Mouse (Mus musculus) kidney, postnatal 0 days (tissue): ENCODE results near the gene Nt5m. TPM values are rescaled to one million over a fixed set of nuclear protein-coding genes. Genes with fewer than 3 reads are reported as not detected.

Experiments
- ATAC-seq: fragments of 200-750 bp; cut with Nextera tagmentation; replicated peaks from 2 replicates; pipeline ENCODE4 v1.8.0; 2017; ENCODE audit warnings: low read depth, moderate number of reproducible peaks, moderate TSS enrichment, moderate library complexity; ENCODE audit not compliant: low FRiP score
- DNase-seq: peaks from one replicate; pipeline ENCODE4 v3.0.0-alpha.2; 2016; ENCODE audit warnings: low spot score
- H3K27ac ChIP-seq: fragments of 300-500 bp; sonication (generic); 2 replicates; pipeline ENCODE4 v1.5.1; 2014; ENCODE audit warnings: mild to moderate bottlenecking
- H3K27me3 ChIP-seq: fragments of 300-500 bp; sonication (generic); 2 replicates; pipeline ENCODE4 v1.6.1; 2014; ENCODE audit warnings: low read length, mixed read lengths; ENCODE audit not compliant: insufficient read depth
- H3K36me3 ChIP-seq: fragments of 300-500 bp; sonication (generic); 2 replicates; pipeline ENCODE4 v1.6.1; 2014; ENCODE audit warnings: low read length, mixed read lengths; ENCODE audit not compliant: insufficient read depth
- H3K4me1 ChIP-seq: fragments of 300-500 bp; sonication (generic); replicated peaks from 2 replicates; pipeline ENCODE4 v1.6.1; 2014; ENCODE audit warnings: antibody characterized with exemption, low read length, mixed read lengths; ENCODE audit not compliant: insufficient read depth
- H3K4me2 ChIP-seq: fragments of 300-500 bp; sonication (generic); 2 replicates; pipeline ENCODE4 v1.6.1; 2014; ENCODE audit warnings: mild to moderate bottlenecking, low read length, moderate library complexity, mixed read lengths
- H3K4me3 ChIP-seq: fragments of 300-500 bp; sonication (generic); replicated peaks from 2 replicates; pipeline ENCODE4 v1.5.1; 2014; ENCODE audit warnings: low read depth, low read length
- H3K9ac ChIP-seq: fragments of 300-500 bp; sonication (generic); 2 replicates; pipeline ENCODE4 v1.6.1; 2014; ENCODE audit warnings: low read depth, low read length
- H3K9me3 ChIP-seq: fragments of 300-500 bp; sonication (generic); replicated peaks from 2 replicates; pipeline ENCODE4 v1.6.1; 2016; ENCODE audit warnings: low read length, inconsistent platforms, mixed read lengths
- CTCF ChIP-seq: IDR thresholded peaks from 2 replicates; pipeline ENCODE4 v1.5.1; 2016; ENCODE audit warnings: antibody characterized with exemption, low read depth, mild to moderate bottlenecking, moderate library complexity
- WGBS: fragments of 180-500 bp; shearing (Covaris S2); extraction: QIAGEN DNeasy Blood & Tissue Kit; methylation state at CpG from one replicate; pipeline ENCODE4 v1.1.7; 2014; 5-methylcytosine and 5-hydroxymethylcytosine counted together
- polyA plus RNA-seq: library from polyadenylated mRNA; unstranded; fragments of >200 nt; fragmentation: Nextera tagmentation; extraction: Ambion mirVana; gene quantifications from 2 replicates; pipeline ENCODE4 v1.2.1, GENCODE M21; 2015

The Nt5m gene
- polyA plus RNA-seq, 1 experiment from 2014 or later = 41.1 TPM

GRCm38 (mm10) chr11:59913702-59914101 is 74.5 kb downstream of the Nt5m start:
- TF ChIP-seq CTCF = no peak

GRCm38 (mm10) chr11:59918014-59918413 is 78.8 kb downstream of the Nt5m start:
- Histone ChIP-seq H3K4me1 (peaks cover 6% of the 10 kb centered on the region; the same call in 1 of the 2 replicates), H3K4me3 (no peak overlapping the region), H3K4me2 (no peak overlapping the region), H3K36me3 (no peaks in the 10 kb centered on the region), H3K9ac (no peak overlapping the region), H3K9me3 (no peaks in the 10 kb centered on the region), H3K27ac (no peak overlapping the region), H3K27me3 (no peaks in the 10 kb centered on the region)
- no peak for ATAC-seq
- WGBS = 21% methylated on average over 4 of the region's 4 CpGs
- no peak for DNase-seq
- no peak for TF ChIP-seq CTCF

More at GRCm38 (mm10) chr11:59913702-59914101, 74.5 kb downstream of the Nt5m start:
- Histone ChIP-seq H3K9ac (no peak overlapping the region), H3K27ac (peak overlapping the region; percentile 50; the same call in 1 of the 2 replicates), H3K36me3 (no peaks in the 10 kb centered on the region), H3K4me1 (peaks cover 2% of the 10 kb centered on the region; the same call in 1 of the 2 replicates), H3K9me3 (no peaks in the 10 kb centered on the region), H3K4me3 (no peak overlapping the region), H3K27me3 (no peaks in the 10 kb centered on the region), H3K4me2 (no peak overlapping the region)
- WGBS = 65% methylated on average over 4 of the region's 4 CpGs
- ATAC-seq = no peak
- no peak for DNase-seq

GRCm38 (mm10) chr11:59919401-59919800 is 80.2 kb downstream of the Nt5m start:
- peaks cover 6% of the 10 kb centered on the region; the same call in 1 of the 2 replicates for H3K4me1 ChIP-seq
- no peaks in the 10 kb centered on the region for H3K36me3 ChIP-seq
- ATAC-seq (no peak), DNase-seq (no peak)
- no peaks in the 10 kb centered on the region for H3K27me3 ChIP-seq
- no peak overlapping the region for H3K27ac ChIP-seq
- 71% methylated on average over 3 of the region's 3 CpGs for WGBS
- no peak overlapping the region for H3K9ac ChIP-seq
- TF ChIP-seq CTCF = no peak
- no peaks in the 10 kb centered on the region for H3K9me3 ChIP-seq
- H3K4me2 ChIP-seq = no peak overlapping the region
- H3K4me3 ChIP-seq = no peak overlapping the region

DNA sequence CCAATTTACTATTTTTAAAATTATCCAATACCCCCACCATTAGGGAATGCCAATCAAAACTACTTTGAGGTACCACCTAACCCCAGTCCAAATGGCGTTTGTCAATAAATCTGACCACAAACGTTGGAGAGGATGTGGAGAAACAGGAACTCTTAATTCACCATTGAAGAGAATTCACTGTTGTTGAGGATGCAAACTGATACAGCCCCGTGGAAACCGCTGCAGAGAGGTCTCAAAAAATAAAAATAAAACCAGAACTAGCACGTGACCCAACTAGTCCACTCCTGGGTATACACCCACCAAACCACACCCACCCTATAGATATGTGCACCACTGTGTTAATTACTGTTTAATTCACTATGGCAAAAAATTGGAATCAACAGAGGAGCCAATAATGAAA is 81.1 kb downstream of the Nt5m start:
- no peak for ATAC-seq
- Histone ChIP-seq H3K9ac (no peak overlapping the region), H3K4me3 (no peak overlapping the region), H3K27me3 (no peaks in the 10 kb centered on the region), H3K27ac (no peak overlapping the region), H3K4me1 (peaks cover 6% of the 10 kb centered on the region; the same call in 1 of the 2 replicates), H3K9me3 (no peaks in the 10 kb centered on the region), H3K36me3 (no peaks in the 10 kb centered on the region), H3K4me2 (no peak overlapping the region)
- no peak for TF ChIP-seq CTCF
- DNase-seq = no peak
- 42% methylated on average over 5 of the region's 5 CpGs for WGBS

DNA sequence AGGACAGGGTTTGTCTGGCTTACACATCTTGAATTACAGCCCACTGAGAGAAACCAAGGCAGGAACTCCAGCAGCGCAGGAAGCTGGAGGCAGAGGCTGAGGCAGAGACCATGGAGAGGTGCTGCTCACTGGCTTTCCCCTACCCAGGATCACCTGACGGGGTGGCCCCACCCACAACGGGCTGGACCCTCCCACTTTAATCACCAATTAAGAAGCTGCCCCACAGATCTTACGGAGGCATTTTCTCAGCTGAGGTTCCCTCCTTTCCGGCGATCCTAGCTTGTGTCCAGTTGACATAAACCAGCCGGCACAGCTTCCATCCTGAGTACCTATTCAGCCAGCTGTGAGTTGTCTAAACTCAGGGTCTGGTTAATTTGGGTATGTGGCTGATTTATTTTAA is 82.0 kb downstream of the Nt5m start:
- H3K9me3 ChIP-seq = no peaks in the 10 kb centered on the region
- H3K27me3 ChIP-seq = no peaks in the 10 kb centered on the region
- no peak overlapping the region for H3K27ac ChIP-seq
- ATAC-seq (peak; percentile 89), DNase-seq (peak; percentile 93)
- 15% methylated on average over 7 of the region's 7 CpGs for WGBS
- peak overlapping the region; percentile 47 for H3K4me2 ChIP-seq
- H3K4me3 ChIP-seq = peak overlapping the region; percentile 17
- H3K36me3 ChIP-seq = no peaks in the 10 kb centered on the region
- H3K4me1 ChIP-seq = peaks cover 6% of the 10 kb centered on the region; the same call in 1 of the 2 replicates
- no peak for TF ChIP-seq CTCF
- H3K9ac ChIP-seq = peak overlapping the region; percentile 1; the same call in 1 of the 2 replicates

GRCm38 (mm10) chr11:59930031-59930430 is 90.8 kb downstream of the Nt5m start:
- Histone ChIP-seq H3K4me3 (no peak overlapping the region), H3K9me3 (no peaks in the 10 kb centered on the region), H3K4me2 (no peak overlapping the region), H3K36me3 (no peaks in the 10 kb centered on the region), H3K9ac (no peak overlapping the region), H3K4me1 (no peaks in the 10 kb centered on the region), H3K27ac (no peak overlapping the region), H3K27me3 (no peaks in the 10 kb centered on the region)
- 38% methylated on average over 4 of the region's 4 CpGs for WGBS
- TF ChIP-seq CTCF = no peak
- ATAC-seq (no peak), DNase-seq (no peak)

Other genes with a start within 250 kb of the Nt5m start
- not detected in 2 replicates for gene Olfr223, start 246.2 kb upstream of the Nt5m start, polyA plus RNA-seq
- gene Mprip, start 178.1 kb upstream of the Nt5m start, polyA plus RNA-seq = 67.4 and 76.8 TPM in 2 replicates
- gene Pld6, start 51.8 kb upstream of the Nt5m start, polyA plus RNA-seq = 2.9 and 3.1 TPM in 2 replicates
- gene Flcn, start 29.4 kb upstream of the Nt5m start, polyA plus RNA-seq = 30.6 and 31.7 TPM in 2 replicates
- 144 and 156 TPM in 2 replicates for gene Cops3, start 391 bp downstream of the Nt5m start, polyA plus RNA-seq
- gene Med9, start 108.8 kb downstream of the Nt5m start, polyA plus RNA-seq = 38.9 and 40.2 TPM in 2 replicates
- 7.4 and 7.9 TPM in 2 replicates for gene Rasd1, start 125.5 kb downstream of the Nt5m start, polyA plus RNA-seq
- gene Pemt, start 207.0 kb downstream of the Nt5m start, polyA plus RNA-seq = 10.2 and 13.4 TPM in 2 replicates